Mouse (Mus musculus) liver, embryonic 15.5 days (tissue): ENCODE measurements at regions not wholly inside any gene's neighbourhood (a gene's known extent, or its start where the extent isn't known, plus 50 kb on each side); places are given as distances from the start of the nearest gene placed in this dataset.

Source experiments
- ATAC-seq: fragments of 200-750 bp; cut with Nextera tagmentation; 2 replicates; pipeline ENCODE4 v1.8.0; 2017; ENCODE audit warnings: moderate number of reproducible peaks, mild to moderate bottlenecking, moderate library complexity; ENCODE audit not compliant: insufficient read depth
- H3K27ac ChIP-seq: fragments of 300-500 bp; sonication (generic); replicated peaks from 2 replicates; pipeline ENCODE4 v1.5.1; 2015; ENCODE audit warnings: mild to moderate bottlenecking, inconsistent platforms
- H3K27me3 ChIP-seq: fragments of 300-500 bp; sonication (generic); 2 replicates; pipeline ENCODE4 v1.6.1; 2015; ENCODE audit warnings: mild to moderate bottlenecking, inconsistent platforms
- H3K36me3 ChIP-seq: fragments of 300-500 bp; sonication (generic); replicated peaks from 2 replicates; pipeline ENCODE4 v1.6.1; 2015; ENCODE audit warnings: moderate library complexity, mild to moderate bottlenecking, inconsistent platforms
- H3K4me1 ChIP-seq: fragments of 300-500 bp; sonication (generic); replicated peaks from 2 replicates; pipeline ENCODE4 v1.6.1; 2015; ENCODE audit warnings: inconsistent platforms
- H3K4me2 ChIP-seq: fragments of 300-500 bp; sonication (generic); 2 replicates; pipeline ENCODE4 v1.6.1; 2015; ENCODE audit warnings: moderate library complexity, mild to moderate bottlenecking, inconsistent platforms
- H3K4me3 ChIP-seq: fragments of 300-500 bp; sonication (generic); replicated peaks from 2 replicates; pipeline ENCODE4 v1.5.1; 2015; ENCODE audit warnings: mild to moderate bottlenecking, inconsistent platforms
- H3K9ac ChIP-seq: fragments of 300-500 bp; sonication (generic); 2 replicates; pipeline ENCODE4 v1.6.1; 2015; ENCODE audit warnings: moderate library complexity, mild to moderate bottlenecking, inconsistent platforms
- H3K9me3 ChIP-seq: fragments of 300-500 bp; sonication (generic); replicated peaks from 2 replicates; pipeline ENCODE4 v1.6.1; 2016; ENCODE audit warnings: inconsistent platforms
- WGBS: fragments of 180-500 bp; shearing (Covaris S2); methylation state at CpG from one replicate; pipeline ENCODE4 v1.1.7; 2015; ENCODE audit warnings: mixed read lengths; ENCODE audit not compliant: insufficient replicate concordance; 5-methylcytosine and 5-hydroxymethylcytosine counted together

DNA sequence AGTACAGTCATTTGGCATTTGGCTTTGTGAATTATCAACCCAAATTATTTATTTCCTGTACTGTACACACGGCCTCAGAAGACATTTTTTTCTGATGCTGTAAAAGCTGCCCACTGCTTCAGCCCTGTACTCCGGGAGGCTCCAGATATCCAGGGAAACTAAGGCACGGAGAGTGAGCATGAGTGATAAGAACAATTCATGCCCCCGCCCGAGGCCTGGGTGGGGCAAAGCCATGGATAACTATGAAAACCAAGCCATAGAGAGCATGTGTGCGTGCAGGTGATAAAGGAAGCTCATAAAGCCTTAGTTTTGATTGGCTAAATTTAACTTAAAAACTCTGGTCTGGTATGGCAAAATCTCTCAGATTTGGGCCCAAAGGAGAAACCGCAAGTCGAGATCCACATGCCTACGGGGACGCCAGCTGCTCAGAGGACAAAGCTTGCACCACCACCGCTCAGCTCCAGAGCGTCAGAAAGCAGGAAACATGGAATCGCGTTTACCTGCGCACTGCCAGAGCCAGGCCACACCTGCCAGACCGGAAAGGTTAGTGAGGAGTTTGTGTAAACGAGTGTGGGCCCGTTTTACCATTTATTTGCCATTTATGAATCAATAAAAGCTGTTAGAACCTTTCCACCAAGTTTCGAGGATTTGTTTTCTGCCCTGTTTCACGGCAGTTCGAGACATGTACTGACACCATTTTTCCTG, 390.9 kb downstream of the Rnd3 start:
- no peak overlapping the region for H3K27ac ChIP-seq
- 64% methylated on average over 21 of the region's 21 CpGs for WGBS

DNA sequence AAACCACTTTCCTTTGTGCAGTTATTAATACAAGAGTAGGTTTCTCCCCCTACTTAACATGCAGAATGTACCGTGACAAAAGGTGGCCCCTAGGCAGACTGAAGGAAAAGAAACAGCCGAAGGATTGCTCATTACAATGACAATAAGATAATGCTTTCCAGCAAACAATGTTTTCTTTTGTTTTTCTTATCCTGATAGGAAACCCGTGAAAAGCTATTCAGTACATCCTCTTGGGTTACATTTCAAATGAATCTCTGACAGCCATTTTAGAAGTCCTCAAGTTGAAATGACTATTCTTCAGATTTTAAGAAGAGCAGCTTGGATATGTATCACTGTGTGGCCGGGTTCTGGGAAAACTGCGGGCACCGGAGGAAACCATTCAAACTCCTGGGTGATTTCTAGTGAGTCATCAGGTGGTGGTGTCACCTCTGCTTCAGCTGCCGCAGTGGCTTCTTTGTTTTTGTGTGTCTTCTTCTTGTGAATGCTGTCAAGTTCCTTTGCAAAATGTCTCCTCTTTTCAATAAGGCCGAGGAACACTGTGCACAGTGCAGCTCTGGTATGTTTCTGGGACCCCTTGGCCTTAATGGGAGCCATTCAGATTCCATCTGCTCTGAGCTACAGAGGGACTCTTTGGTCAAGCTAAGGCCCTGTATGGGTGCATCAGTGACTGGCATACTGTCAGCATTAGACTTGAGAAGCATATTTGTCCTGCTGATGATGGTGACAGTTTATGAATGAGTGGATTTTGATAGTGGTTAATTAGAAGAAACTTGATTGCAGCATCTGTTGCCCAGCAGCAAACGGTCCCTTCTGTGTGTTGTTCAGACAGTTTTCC, 393.1 kb downstream of the Rnd3 start:
- H3K4me1 ChIP-seq = no peaks in the 10 kb centered on the region
- ATAC-seq = no peak
- 55% methylated on average over 9 of the region's 9 CpGs for WGBS
- H3K36me3 ChIP-seq = no peaks in the 10 kb centered on the region
- no peak overlapping the region for H3K4me2 ChIP-seq
- H3K4me3 ChIP-seq = no peak overlapping the region
- no peaks in the 10 kb centered on the region for H3K27me3 ChIP-seq
- H3K27ac ChIP-seq = no peak overlapping the region
- H3K9me3 ChIP-seq = no peaks in the 10 kb centered on the region
- H3K9ac ChIP-seq = no peak overlapping the region

More for the DNA sequence above, 390.9 kb downstream of the Rnd3 start:
- H3K27me3 ChIP-seq = no peaks in the 10 kb centered on the region
- H3K4me1 ChIP-seq = no peaks in the 10 kb centered on the region
- no peak for ATAC-seq
- H3K4me3 ChIP-seq = no peak overlapping the region
- H3K36me3 ChIP-seq = no peaks in the 10 kb centered on the region
- H3K9ac ChIP-seq = no peak overlapping the region
- H3K9me3 ChIP-seq = no peaks in the 10 kb centered on the region
- no peak overlapping the region for H3K4me2 ChIP-seq

DNA sequence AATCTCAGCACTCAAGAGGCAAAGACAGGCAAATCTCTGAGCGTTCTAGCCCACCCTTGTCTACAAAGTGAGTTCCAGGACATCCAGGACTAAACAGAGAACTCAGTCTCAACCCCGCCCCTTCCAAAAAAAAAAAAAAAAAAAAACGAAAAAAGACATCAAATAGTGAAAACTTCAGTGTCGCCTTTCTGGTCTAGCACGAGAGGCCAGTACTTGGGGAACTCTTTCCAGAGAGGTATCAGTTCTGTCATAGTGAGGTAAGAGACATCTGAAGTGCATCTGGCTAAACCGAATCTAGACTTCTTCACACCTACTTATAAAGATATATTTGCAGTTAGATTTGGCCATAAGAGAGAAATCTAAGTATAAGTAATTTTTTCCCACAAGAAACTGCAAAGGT, 393.8 kb downstream of the Rnd3 start:
- 54% methylated on average over 6 of the region's 6 CpGs for WGBS
- H3K9ac ChIP-seq = no peak overlapping the region
- no peak overlapping the region for H3K4me2 ChIP-seq
- no peak overlapping the region for H3K27ac ChIP-seq
- H3K27me3 ChIP-seq = no peaks in the 10 kb centered on the region
- ATAC-seq = no peak
- H3K4me1 ChIP-seq = no peaks in the 10 kb centered on the region
- H3K9me3 ChIP-seq = no peaks in the 10 kb centered on the region
- H3K4me3 ChIP-seq = no peak overlapping the region
- H3K36me3 ChIP-seq = no peaks in the 10 kb centered on the region

DNA sequence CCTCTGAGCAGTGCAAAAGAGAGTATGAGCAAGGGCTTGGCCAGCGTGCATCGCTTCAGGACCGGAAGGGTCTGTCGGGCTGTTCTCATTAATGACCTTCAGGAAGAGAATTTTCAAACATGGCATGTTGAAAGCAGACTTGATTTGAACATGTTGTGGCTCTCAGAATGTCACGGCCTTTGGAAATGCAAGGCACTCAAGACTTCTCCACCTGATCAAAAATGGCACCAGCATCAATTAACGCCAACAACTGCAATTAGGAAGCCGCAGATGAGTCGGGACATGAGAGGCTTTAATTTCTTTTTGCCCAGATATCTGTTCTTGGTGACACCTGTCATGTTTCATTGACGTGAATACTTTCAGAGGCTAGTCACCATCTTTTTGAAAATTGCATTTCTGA, 396.5 kb downstream of the Rnd3 start:
- WGBS = 72% methylated on average over 9 of the region's 9 CpGs
- H3K27me3 ChIP-seq = no peaks in the 10 kb centered on the region
- no peaks in the 10 kb centered on the region for H3K4me1 ChIP-seq
- no peaks in the 10 kb centered on the region for H3K9me3 ChIP-seq
- H3K27ac ChIP-seq = no peak overlapping the region
- no peak overlapping the region for H3K4me3 ChIP-seq
- no peak overlapping the region for H3K9ac ChIP-seq
- ATAC-seq = no peak
- H3K36me3 ChIP-seq = no peaks in the 10 kb centered on the region
- no peak overlapping the region for H3K4me2 ChIP-seq

DNA sequence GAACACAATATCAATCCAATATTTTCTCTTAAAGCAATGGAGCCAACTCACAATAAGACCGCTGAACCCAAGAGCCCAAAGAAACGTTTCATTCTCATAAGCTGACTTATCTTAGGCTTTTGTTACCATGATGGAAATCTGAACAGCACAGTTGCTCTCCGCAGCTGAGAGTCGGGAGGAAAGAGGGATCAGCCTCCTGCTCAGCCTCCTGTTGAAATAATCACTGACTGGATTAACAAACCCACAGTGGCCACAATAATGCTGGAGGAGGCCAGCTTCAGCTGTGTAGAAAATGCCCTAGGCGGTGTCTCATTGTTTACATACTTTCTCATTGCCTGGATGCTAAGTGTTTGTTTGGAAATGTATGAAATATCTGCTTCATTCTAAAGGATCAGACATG, 398.1 kb downstream of the Rnd3 start:
- no peak overlapping the region for H3K9ac ChIP-seq
- no peaks in the 10 kb centered on the region for H3K4me1 ChIP-seq
- no peak overlapping the region for H3K27ac ChIP-seq
- H3K27me3 ChIP-seq = no peaks in the 10 kb centered on the region
- no peak overlapping the region for H3K4me2 ChIP-seq
- no peaks in the 10 kb centered on the region for H3K36me3 ChIP-seq
- no peak overlapping the region for H3K4me3 ChIP-seq
- H3K9me3 ChIP-seq = no peaks in the 10 kb centered on the region
- ATAC-seq = no peak
- WGBS = 65% methylated on average over 5 of the region's 5 CpGs

DNA sequence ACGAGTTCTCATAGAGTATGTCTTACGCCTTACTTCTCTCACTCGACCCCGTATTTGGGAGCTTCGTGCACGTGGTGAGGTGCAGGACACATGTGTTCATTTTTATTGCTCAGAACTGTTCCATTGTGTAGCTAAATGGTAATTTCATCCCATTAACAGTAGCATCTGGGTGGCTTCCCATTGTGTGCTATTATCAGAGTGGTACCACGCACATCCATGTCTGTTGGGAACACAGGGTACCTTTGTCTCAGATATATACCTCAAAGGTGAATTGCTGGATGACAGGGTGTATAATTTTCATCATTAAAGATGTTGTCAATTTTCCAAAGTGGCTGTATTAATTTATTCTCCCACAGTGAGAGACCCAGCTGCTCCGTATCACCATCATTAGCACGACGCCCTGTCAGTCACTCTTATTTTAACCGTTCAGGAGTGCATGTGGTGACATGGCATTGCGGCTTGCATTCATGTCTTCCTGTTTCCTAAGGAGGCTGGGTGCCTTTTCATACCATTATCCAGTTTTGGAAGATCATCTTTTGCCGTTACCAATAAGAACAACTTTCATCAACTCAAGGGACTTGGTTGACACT, 404.2 kb downstream of the Rnd3 start:
- 77% methylated on average over 13 of the region's 13 CpGs for WGBS
- Histone ChIP-seq H3K9ac (no peak overlapping the region), H3K4me1 (no peaks in the 10 kb centered on the region), H3K27me3 (no peaks in the 10 kb centered on the region), H3K27ac (no peak overlapping the region), H3K36me3 (no peaks in the 10 kb centered on the region), H3K4me2 (no peak overlapping the region), H3K4me3 (no peak overlapping the region), H3K9me3 (no peaks in the 10 kb centered on the region)
- ATAC-seq = no peak

DNA sequence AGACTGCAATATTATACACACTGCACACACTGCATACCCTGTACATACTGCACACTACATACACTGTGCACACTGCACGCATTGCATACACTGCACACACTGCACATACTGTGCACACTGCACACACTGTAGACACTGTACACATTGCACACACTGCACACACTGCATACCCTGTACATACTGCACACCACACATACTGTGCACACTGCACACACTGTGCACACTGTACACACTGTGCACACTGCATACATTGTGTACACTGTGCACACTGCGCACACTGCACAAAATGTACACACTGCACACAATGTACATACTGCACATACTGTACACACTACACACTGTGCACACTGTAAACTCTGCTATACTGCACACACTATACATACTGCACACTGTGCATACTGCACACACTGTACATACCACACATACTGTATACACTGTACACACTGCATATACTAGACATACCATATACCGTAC, 405.1 kb downstream of the Rnd3 start:
- Histone ChIP-seq H3K4me1 (no peaks in the 10 kb centered on the region), H3K27ac (no peak overlapping the region), H3K9ac (no peak overlapping the region), H3K9me3 (no peaks in the 10 kb centered on the region), H3K4me2 (no peak overlapping the region), H3K4me3 (no peak overlapping the region), H3K27me3 (no peaks in the 10 kb centered on the region), H3K36me3 (no peaks in the 10 kb centered on the region)
- 71% methylated on average over 3 of the region's 3 CpGs for WGBS
- ATAC-seq = no peak

DNA sequence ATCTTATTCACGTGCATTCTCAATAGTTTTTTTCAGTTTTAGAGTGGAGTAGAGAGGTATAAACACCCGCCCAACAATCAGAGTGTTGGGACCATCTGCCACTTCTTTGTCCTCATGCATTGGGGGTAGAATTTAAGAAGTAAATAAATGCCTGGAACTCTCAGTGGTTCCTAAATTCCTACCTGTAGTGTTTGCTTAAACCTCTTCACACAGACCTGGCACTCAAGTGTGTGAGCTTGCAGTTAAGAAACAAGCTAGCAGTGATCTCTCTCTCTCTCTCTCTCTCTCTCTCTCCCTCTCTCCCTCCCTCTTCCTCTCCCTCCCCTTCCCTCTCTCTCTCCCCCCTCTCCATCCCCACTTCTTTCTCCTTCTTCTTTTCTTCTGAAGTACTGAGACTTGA, 406.5 kb downstream of the Rnd3 start:
- 36% methylated on average over 2 of the region's 2 CpGs for WGBS

DNA sequence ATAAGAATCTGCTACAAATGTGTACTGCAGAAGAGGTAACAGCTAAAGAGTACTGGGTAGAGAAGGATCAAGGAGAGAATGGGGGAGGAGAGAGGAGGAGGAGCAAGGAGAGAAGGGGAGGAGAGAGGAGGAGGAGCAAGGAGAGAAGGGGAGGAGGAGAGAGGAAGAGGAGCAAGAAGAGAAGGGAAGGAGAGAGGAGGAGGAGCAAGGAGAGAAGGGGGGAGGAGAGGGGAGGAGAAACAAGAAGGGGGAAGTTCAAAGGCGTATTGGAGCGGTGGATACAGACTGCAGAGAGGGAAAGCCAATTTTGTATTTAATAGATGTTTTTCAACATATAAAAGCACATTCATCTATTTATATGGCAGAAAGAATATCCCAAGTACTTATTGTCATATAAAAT, 407.6 kb downstream of the Rnd3 start:
- ATAC-seq = no peak
- 19% methylated on average over 2 of the region's 2 CpGs for WGBS
- H3K27ac ChIP-seq = no peak overlapping the region
- H3K4me2 ChIP-seq = no peak overlapping the region
- no peak overlapping the region for H3K9ac ChIP-seq
- H3K27me3 ChIP-seq = no peaks in the 10 kb centered on the region
- H3K9me3 ChIP-seq = no peaks in the 10 kb centered on the region
- H3K36me3 ChIP-seq = no peaks in the 10 kb centered on the region
- no peaks in the 10 kb centered on the region for H3K4me1 ChIP-seq
- H3K4me3 ChIP-seq = no peak overlapping the region

More for the DNA sequence above, 406.5 kb downstream of the Rnd3 start:
- Histone ChIP-seq H3K36me3 (no peaks in the 10 kb centered on the region), H3K9me3 (no peaks in the 10 kb centered on the region), H3K27me3 (no peaks in the 10 kb centered on the region), H3K27ac (no peak overlapping the region), H3K4me3 (no peak overlapping the region), H3K9ac (no peak overlapping the region), H3K4me1 (no peaks in the 10 kb centered on the region), H3K4me2 (no peak overlapping the region)
- no peak for ATAC-seq

DNA sequence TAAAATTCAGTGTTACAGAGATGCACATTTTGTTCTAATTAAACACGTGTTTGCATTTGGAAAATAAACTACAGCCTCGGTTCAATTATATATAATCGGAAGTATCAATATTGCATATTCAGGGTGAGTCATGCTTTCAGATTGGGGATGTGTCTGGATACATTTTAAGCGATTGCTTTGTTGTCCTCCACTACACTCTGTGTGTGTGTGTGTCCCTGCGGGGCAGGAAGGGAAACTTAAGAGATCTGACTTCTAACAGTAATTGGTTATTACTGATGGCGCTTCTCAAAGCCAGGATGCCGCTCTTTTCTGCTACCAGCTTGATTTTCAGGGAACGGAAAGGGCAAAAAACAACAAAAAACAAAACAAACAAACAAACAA, 409.3 kb downstream of the Rnd3 start:
- H3K36me3 ChIP-seq = no peaks in the 10 kb centered on the region
- no peak overlapping the region for H3K4me3 ChIP-seq
- no peaks in the 10 kb centered on the region for H3K9me3 ChIP-seq
- no peak overlapping the region for H3K9ac ChIP-seq
- no peak for ATAC-seq
- WGBS = 74% methylated on average over 8 of the region's 8 CpGs
- no peaks in the 10 kb centered on the region for H3K27me3 ChIP-seq
- H3K4me2 ChIP-seq = no peak overlapping the region
- H3K27ac ChIP-seq = no peak overlapping the region
- H3K4me1 ChIP-seq = no peaks in the 10 kb centered on the region

DNA sequence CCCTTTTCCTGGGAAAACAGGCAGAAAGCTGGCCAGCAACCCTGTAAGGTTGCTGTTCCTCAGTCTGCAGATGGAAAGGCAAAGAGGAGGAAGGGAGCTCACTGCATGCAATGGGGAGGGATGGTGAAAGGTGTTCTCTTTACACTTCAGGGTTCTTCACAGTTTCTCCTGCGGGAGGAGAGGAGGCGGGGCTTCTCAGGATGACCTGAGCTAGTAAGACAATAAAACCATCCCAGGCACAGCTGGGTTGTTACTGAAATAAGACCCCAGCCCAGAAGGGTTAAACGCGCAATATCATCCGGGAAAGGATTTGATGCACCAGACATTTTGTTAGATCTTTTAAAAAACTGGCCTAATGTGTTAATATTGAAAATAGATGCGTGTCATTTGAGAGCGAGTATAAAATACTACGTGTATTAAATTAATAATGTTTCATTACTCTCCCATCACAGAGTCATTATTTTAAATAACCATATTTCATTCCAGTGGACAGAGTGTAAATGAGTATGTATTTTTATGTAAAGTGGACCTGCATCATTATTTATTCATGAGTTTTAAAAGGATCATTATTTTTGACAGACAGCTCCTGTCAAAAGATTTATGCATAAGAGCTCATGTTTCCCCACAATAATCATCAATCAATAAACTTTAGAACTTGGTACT, 409.8 kb downstream of the Rnd3 start:
- Histone ChIP-seq H3K9me3 (no peaks in the 10 kb centered on the region), H3K4me3 (no peak overlapping the region), H3K27ac (no peak overlapping the region), H3K27me3 (no peaks in the 10 kb centered on the region), H3K36me3 (no peaks in the 10 kb centered on the region), H3K4me2 (no peak overlapping the region), H3K4me1 (no peaks in the 10 kb centered on the region), H3K9ac (no peak overlapping the region)
- WGBS = 64% methylated on average over 8 of the region's 8 CpGs
- no peak for ATAC-seq
